Mouse (Mus musculus) lung, adult 2 months (tissue): ENCODE measurements around the gene Ftl1-ps1. TPM values are rescaled to one million over a fixed set of nuclear protein-coding genes. Genes with fewer than 3 reads are reported as not detected.
A peak's percentile ranks its signal among the peaks of the same experiment; 100 is the strongest.

ENCODE experiments used
- DNase-seq: peaks from one replicate; pipeline ENCODE4 v3.0.0; 2022
- H3K4me1 ChIP-seq: fragments of 200-500 bp; 2 replicates; pipeline ENCODE4 v1.6.1; 2011; ENCODE audit warnings: low read length; ENCODE audit not compliant: control insufficient read depth, insufficient read depth
- H3K4me3 ChIP-seq: fragments of 200-500 bp; replicated peaks from 2 replicates; pipeline ENCODE3; 2011; ENCODE audit warnings: low read depth, mild to moderate bottlenecking, control low read depth, low read length; ENCODE audit errors: extremely low read depth
- CTCF ChIP-seq: fragments of 200-500 bp; IDR thresholded peaks from 2 replicates; pipeline ENCODE4 v1.5.1; 2011; ENCODE audit warnings: mild to moderate bottlenecking, low read length, control low read depth; ENCODE audit not compliant: insufficient read depth
- POLR2A ChIP-seq: fragments of 200-500 bp; IDR thresholded peaks from 2 replicates; pipeline ENCODE4 v1.6.1; 2011; ENCODE audit warnings: low read depth, mild to moderate bottlenecking, control low read depth, low read length, borderline replicate concordance; ENCODE audit errors: extremely low read depth
- WGBS: fragments of 180-500 bp; shearing (Covaris S2); methylation state at CpG from one replicate; pipeline ENCODE4 v1.1.7; 2018; 5-methylcytosine and 5-hydroxymethylcytosine counted together
- polyA plus RNA-seq: library from polyadenylated mRNA; depleted of rRNA; stranded (reverse); fragments of >200 nt; gene quantifications from 2 replicates; pipeline ENCODE4 v1.2.3, GENCODE M21; 2012; rRNA removed

Ftl1-ps1 gene
- polyA plus RNA-seq, 1 experiment: 28.6 TPM

DNA sequence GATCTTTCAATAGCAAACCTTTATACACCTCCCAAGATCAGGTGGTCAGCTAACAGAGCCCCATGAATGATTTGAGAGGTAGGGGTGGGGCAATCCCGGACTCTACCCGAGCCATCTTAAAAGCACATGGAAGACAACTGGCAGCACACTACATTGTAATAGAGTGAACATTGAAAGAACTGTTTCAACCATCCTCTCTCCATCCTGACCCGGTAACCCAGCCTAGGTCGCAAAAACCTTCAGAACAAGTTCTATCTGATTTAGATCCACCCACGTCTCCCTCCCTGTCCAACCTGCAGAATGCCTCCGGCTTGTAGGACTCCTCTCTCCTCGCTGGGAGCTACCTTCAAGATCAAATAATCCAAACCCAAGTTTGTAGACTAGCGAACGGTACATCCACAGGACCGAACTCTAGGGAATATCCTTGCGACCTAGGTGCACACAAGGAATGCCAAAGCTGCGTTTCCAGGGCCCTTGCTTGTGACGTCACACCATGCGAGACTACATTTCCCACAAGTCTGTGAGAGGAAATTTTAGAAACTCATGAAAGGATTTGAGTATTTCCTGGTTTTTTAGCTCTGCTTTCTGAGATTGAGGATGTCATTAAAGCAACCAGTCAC lies 9.0 kb upstream of the Ftl1-ps1 start, which contains the start of gene Zfp72:
Gene Zfp72, minus strand, starts transcription at position 466 of the 620 bp plus-strand sequence.
- 2% methylated on average over 14 of the region's 14 CpGs for WGBS
- peak; percentile 73 for DNase-seq
- Histone ChIP-seq H3K4me1 (no peaks in the 10 kb centered on the region), H3K4me3 (peak within 1 kb of the TSS; percentile 65)
- TF ChIP-seq POLR2A (peak; percentile 35; the same call in 1 of the 2 replicates), CTCF (no peak)

DNA sequence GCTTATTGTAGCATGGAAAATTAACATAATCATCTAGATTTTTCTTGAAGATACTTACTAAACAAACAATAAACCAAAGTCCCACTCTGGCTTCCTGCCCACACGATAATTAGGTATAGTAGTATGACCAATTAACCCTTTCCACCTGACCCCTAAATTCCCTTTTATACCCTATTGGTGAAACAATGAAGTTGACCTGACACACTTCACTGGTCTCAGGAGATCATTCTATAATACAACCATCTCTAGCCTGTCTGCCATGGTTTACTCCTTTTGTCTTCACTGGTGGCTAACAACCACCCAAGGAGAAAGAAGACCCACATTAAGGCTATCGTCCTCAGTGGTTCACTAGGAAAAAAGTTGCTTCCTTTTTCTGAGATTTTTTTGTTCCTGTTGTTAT lies 8.3 kb upstream of the Ftl1-ps1 start:
- Histone ChIP-seq H3K4me1 (no peaks in the 10 kb centered on the region), H3K4me3 (no peak overlapping the region)
- TF ChIP-seq POLR2A (no peak), CTCF (no peak)
- WGBS: 61% methylated on average over 2 of the region's 2 CpGs
- no peak for DNase-seq

DNA sequence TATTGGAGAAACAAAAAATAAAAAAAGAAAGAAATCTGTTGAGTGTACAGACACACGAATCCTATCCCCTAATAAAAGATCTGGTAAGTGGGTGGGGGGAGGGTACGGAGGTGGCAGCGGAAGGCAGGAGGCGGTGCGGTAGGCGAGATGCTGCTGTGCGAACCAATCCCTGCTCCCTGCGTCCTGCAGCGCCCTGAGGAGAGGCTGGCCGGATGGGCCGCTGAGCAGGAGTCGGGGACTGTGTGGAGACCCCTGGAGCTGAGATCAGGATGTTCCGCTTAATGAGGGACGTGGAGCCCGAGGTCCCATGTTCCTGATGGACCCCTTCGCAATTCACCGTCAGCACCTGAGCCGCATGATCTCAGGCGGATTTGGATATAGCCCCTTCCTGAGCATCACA lies 40.4 kb downstream of the Ftl1-ps1 start:
- no peaks in the 10 kb centered on the region for H3K4me1 ChIP-seq
- TF ChIP-seq POLR2A (no peak), CTCF (no peak)

More for the DNA sequence above, 40.4 kb downstream of the Ftl1-ps1 start:
- WGBS: 30% methylated on average over 19 of the region's 19 CpGs
- no peak for DNase-seq
- H3K4me3 ChIP-seq: no peak overlapping the region

Other genes starting within 250 kb of the Ftl1-ps1 start
- 22.5 and 30.2 TPM in 2 replicates for gene Exoc3, start 191.0 kb upstream of the Ftl1-ps1 start, polyA plus RNA-seq
- 0.34 and 0.40 TPM in 2 replicates for gene Ahrr, start 107.4 kb upstream of the Ftl1-ps1 start, polyA plus RNA-seq
- gene Pdcd6, start 82.1 kb upstream of the Ftl1-ps1 start, polyA plus RNA-seq: 66.8 and 78.3 TPM in 2 replicates
- gene Sdha, start 49.4 kb upstream of the Ftl1-ps1 start, polyA plus RNA-seq: 65.4 and 101 TPM in 2 replicates
- gene Ccdc127, start 49.4 kb upstream of the Ftl1-ps1 start, polyA plus RNA-seq: 2.1 and 3.4 TPM in 2 replicates
- gene Lrrc14b, start 35.7 kb upstream of the Ftl1-ps1 start, polyA plus RNA-seq: 1.2 and 3.7 TPM in 2 replicates
- 0.19 and 0.39 TPM in 2 replicates for gene Zfp72, start 8.9 kb upstream of the Ftl1-ps1 start, polyA plus RNA-seq
- gene Zfp825, start 94.3 kb downstream of the Ftl1-ps1 start, polyA plus RNA-seq: 0.87 and 0.96 TPM in 2 replicates
- gene Erap1, start 239.9 kb downstream of the Ftl1-ps1 start, polyA plus RNA-seq: 11.2 and 24.1 TPM in 2 replicates